Mouse (Mus musculus) gastrocnemius, adult 8-10 months (tissue): ENCODE results near the gene Eya3. TPM values are rescaled to one million over a fixed set of nuclear protein-coding genes. Genes with fewer than 3 reads are reported as not detected.
A peak's percentile ranks its signal among the peaks of the same experiment; 100 is the strongest.
"Not testable (repeated sequence)": the region's sequence is repeated elsewhere in the genome, so short reads cannot be mapped to it uniquely, and the experiment has no call there.

Experiments
- DNase-seq, 2 experiments: peaks; one replicate each; pipeline ENCODE4 v3.0.0; 2022; ENCODE audit warnings: low spot score in 2 of 2
- total RNA-seq, 4 experiments: library from RNA; stranded (reverse); gene quantifications; 2 replicates each; pipeline ENCODE4 v1.2.4; 2022

Eya3 gene
- total RNA-seq, 4 experiments from 2014 or later = 11.1 to 13.8 (median 12.1) TPM

GRCm38 (mm10) chr4:132647439-132647838, 8.7 kb downstream of the Eya3 start:
- DNase-seq = no peak

- no peak for DNase-seq
Observed at GRCm38 (mm10) chr4:132649271-132649999, 10.6 kb downstream of the Eya3 start.

GRCm38 (mm10) chr4:132652842-132653241, 14.1 kb downstream of the Eya3 start:
- peak; percentile 7 to 26 for DNase-seq

GRCm38 (mm10) chr4:132653799-132654198, 15.0 kb downstream of the Eya3 start:
- DNase-seq = no peak

GRCm38 (mm10) chr4:132655290-132655689, 16.5 kb downstream of the Eya3 start:
- DNase-seq = no peak

- DNase-seq = no peak
Observed at GRCm38 (mm10) chr4:132659106-132659505, 20.3 kb downstream of the Eya3 start.

- DNase-seq = no peak
Observed at GRCm38 (mm10) chr4:132672697-132673096, 33.9 kb downstream of the Eya3 start.

- DNase-seq = no peak
Observed at GRCm38 (mm10) chr4:132676771-132677539, 38.2 kb downstream of the Eya3 start.

- DNase-seq = no peak
Observed at GRCm38 (mm10) chr4:132689634-132690033, 50.8 kb downstream of the Eya3 start.

- no peak for DNase-seq
Observed at GRCm38 (mm10) chr4:132693366-132693765, 54.6 kb downstream of the Eya3 start.

GRCm38 (mm10) chr4:132702076-132702475, 63.3 kb downstream of the Eya3 start:
- DNase-seq = no peak

- DNase-seq = no peak
Observed at GRCm38 (mm10) chr4:132706885-132707284, 68.1 kb downstream of the Eya3 start.

- no peak for DNase-seq
Observed at GRCm38 (mm10) chr4:132713181-132713580, 74.4 kb downstream of the Eya3 start.

GRCm38 (mm10) chr4:132718251-132718650, 79.5 kb downstream of the Eya3 start:
- DNase-seq = no peak

GRCm38 (mm10) chr4:132728233-132728632, 89.4 kb downstream of the Eya3 start:
- DNase-seq = no peak

- no peak for DNase-seq
Observed at GRCm38 (mm10) chr4:132731616-132732015, 92.8 kb downstream of the Eya3 start.

- DNase-seq = peak; percentile 79 to 85
Observed at GRCm38 (mm10) chr4:132732148-132732684, 93.4 kb downstream of the Eya3 start, which contains the start of gene Xkr8. Xkr8 (minus strand) TSS chr4:132732546.

GRCm38 (mm10) chr4:132733071-132733770, 94.4 kb downstream of the Eya3 start:
- no peak for DNase-seq

GRCm38 (mm10) chr4:132734766-132735165, 96.0 kb downstream of the Eya3 start:
- DNase-seq = no peak

- DNase-seq = no peak
Observed at GRCm38 (mm10) chr4:132735389-132735788, 96.6 kb downstream of the Eya3 start.

GRCm38 (mm10) chr4:132735894-132736293, 97.1 kb downstream of the Eya3 start:
- DNase-seq = no peak

- DNase-seq = not testable (repeated sequence)
Observed at GRCm38 (mm10) chr4:132737154-132737553, 98.4 kb downstream of the Eya3 start.
